Mouse (Mus musculus): ENCODE measurements around the gene Sys1. TPM values are rescaled to one million over a fixed set of nuclear protein-coding genes. Genes with fewer than 3 reads are reported as not detected.

Sys1 gene
- polyA plus RNA-seq, 1 experiment, result 105 TPM

GRCm38 (mm10) chr2:164487812-164488211 lies 31.0 kb downstream of the Sys1 start:
- peaks cover 96% of the 10 kb centered on the region for H3K27me3 ChIP-seq (replicated peaks)
- TF ChIP-seq GATA1 (IDR thresholded peaks at IDR 0.05; ENCODE audit: borderline replicate concordance, low read length) (no peak), FLI1 (IDR thresholded peaks at IDR 0.05; ENCODE audit: low read length) (no peak)
- no peaks in the 10 kb centered on the region for H3K36me3 ChIP-seq (replicated peaks; ENCODE audit: low read length)
- H3K9me3 ChIP-seq, result no peaks in the 10 kb centered on the region; the same call in 1 of the 2 replicates
- H3K4me1 ChIP-seq, result peaks cover 15% of the 10 kb centered on the region
- no peak overlapping the region for H3K4me3 ChIP-seq (replicated peaks)

DNA sequence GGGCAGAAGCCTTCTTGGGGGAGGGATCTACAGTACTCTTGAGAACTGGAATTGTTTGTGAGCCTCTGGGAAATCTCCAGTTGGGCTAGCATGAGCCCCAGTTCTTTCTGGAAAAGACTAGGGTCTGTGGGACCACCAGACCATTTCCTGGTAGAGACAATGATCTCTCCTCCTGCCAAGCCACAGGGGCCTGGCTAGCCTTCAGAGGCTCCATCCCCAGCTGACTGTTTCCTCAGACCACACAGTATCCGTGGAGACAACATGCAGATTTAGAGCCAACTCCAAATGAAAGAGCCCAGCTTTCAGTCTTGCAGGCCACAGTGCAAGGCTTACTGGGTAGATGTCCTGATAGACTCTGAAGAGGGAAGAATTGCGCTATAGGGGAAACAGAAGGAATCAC lies 37.4 kb downstream of the Sys1 start:
- Histone ChIP-seq H3K36me3 (replicated peaks; ENCODE audit: low read length) (peaks cover 2% of the 10 kb centered on the region), H3K4me1 (peaks cover 19% of the 10 kb centered on the region), H3K27me3 (replicated peaks) (peaks cover 76% of the 10 kb centered on the region), H3K4me3 (replicated peaks) (no peak overlapping the region), H3K9me3 (no peaks in the 10 kb centered on the region)
- TF ChIP-seq FLI1 (IDR thresholded peaks at IDR 0.05; ENCODE audit: low read length) (no peak), GATA1 (IDR thresholded peaks at IDR 0.05; ENCODE audit: borderline replicate concordance, low read length) (no peak)

GRCm38 (mm10) chr2:164496331-164496730 lies 39.6 kb downstream of the Sys1 start:
- Histone ChIP-seq H3K36me3 (replicated peaks; ENCODE audit: low read length) (peaks cover 23% of the 10 kb centered on the region), H3K27me3 (replicated peaks) (peaks cover 65% of the 10 kb centered on the region), H3K4me3 (replicated peaks) (peak overlapping the region; percentile 43), H3K9me3 (no peaks in the 10 kb centered on the region), H3K4me1 (peaks cover 19% of the 10 kb centered on the region)
- no peak for TF ChIP-seq FLI1 (IDR thresholded peaks at IDR 0.05; ENCODE audit: low read length)
- no peak for TF ChIP-seq GATA1 (IDR thresholded peaks at IDR 0.05; ENCODE audit: borderline replicate concordance, low read length)

DNA sequence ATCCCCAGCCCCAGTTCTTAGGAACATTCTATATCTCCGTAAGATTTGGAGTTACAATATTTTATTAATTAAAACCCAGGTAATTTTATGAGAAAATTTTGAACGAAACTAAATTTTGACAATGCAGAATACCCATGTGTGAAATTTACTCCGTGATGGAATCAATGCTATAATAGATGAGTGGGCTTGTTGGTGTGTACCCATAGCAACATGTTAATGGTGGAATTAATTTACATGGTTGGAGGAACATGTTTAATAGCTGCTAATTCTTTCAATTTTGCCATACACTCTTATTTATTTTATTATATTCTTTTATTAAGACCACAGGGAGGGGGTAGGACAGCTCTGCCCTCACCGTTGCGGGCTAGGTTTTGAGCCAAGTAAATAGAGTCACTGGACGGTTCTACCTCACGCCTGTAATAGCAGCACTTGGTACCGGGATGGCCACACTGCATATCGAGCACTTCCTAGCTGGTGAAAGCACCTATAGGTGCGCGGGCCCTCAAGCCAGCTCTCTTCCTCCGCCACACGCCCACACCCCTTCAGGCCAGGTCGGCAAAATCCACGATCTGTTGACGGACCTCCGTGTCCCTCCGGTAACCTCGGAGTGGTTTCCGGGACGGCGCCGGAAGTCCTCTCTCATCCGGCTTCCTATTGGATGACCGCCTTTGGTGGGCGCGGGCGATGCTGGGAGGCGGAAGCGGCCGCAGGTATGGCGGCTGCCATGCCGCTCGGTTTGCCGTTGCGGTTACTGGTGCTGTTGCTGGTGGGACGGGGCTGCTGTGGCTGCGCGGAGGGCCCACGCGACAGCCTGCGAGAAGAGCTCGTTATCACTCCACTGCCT lies 40.3 kb downstream of the Sys1 start, which contains the start of gene Pigt:
Gene Pigt (plus strand): TSS at position 674 of the 844 bp plus-strand sequence.
- peaks cover 57% of the 10 kb centered on the region for H3K27me3 ChIP-seq (replicated peaks)
- H3K36me3 ChIP-seq (replicated peaks; ENCODE audit: low read length), result peaks cover 29% of the 10 kb centered on the region
- TF ChIP-seq GATA1 (IDR thresholded peaks at IDR 0.05; ENCODE audit: borderline replicate concordance, low read length), result no peak
- no peak for TF ChIP-seq FLI1 (IDR thresholded peaks at IDR 0.05; ENCODE audit: low read length)
- H3K4me3 ChIP-seq (replicated peaks), result peak within 1 kb of the TSS; percentile 92
- H3K4me1 ChIP-seq, result peaks cover 19% of the 10 kb centered on the region
- no peaks in the 10 kb centered on the region for H3K9me3 ChIP-seq

- Histone ChIP-seq H3K9me3 (no peaks in the 10 kb centered on the region), H3K27me3 (replicated peaks) (peaks cover 52% of the 10 kb centered on the region), H3K4me3 (replicated peaks) (peak overlapping the region; percentile 92), H3K36me3 (replicated peaks; ENCODE audit: low read length) (peaks cover 36% of the 10 kb centered on the region), H3K4me1 (peaks cover 19% of the 10 kb centered on the region)
- TF ChIP-seq GATA1 (IDR thresholded peaks at IDR 0.05; ENCODE audit: borderline replicate concordance, low read length), result no peak
- TF ChIP-seq FLI1 (IDR thresholded peaks at IDR 0.05; ENCODE audit: low read length), result no peak
These were observed 41.0 kb downstream of the Sys1 start for GRCm38 (mm10) chr2:164497691-164498268.

DNA sequence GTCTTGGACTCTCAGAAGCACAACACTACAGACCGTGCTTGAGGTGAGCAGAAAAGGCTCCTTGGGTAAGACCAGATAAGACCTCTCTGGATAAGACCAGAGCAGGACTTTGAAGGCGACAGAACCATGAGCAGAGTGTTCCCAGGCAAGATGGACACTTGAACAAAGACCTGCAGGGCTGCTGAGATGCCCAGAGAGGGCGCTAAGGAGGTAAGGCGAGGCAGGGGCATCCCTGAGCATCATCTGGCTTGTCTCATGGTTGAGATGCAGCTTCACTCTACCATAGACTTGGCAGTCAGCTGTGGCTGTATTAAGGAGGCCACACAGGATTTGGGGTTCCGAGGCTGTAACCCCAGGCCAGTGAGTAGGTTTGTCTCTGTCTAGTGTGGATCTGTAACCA lies 42.6 kb downstream of the Sys1 start:
- peaks cover 50% of the 10 kb centered on the region for H3K36me3 ChIP-seq (replicated peaks; ENCODE audit: low read length)
- peaks cover 19% of the 10 kb centered on the region for H3K4me1 ChIP-seq
- peaks cover 8% of the 10 kb centered on the region for H3K9me3 ChIP-seq
- TF ChIP-seq GATA1 (IDR thresholded peaks at IDR 0.05; ENCODE audit: borderline replicate concordance, low read length), result no peak
- H3K4me3 ChIP-seq (replicated peaks), result no peak overlapping the region
- peaks cover 38% of the 10 kb centered on the region for H3K27me3 ChIP-seq (replicated peaks)

DNA sequence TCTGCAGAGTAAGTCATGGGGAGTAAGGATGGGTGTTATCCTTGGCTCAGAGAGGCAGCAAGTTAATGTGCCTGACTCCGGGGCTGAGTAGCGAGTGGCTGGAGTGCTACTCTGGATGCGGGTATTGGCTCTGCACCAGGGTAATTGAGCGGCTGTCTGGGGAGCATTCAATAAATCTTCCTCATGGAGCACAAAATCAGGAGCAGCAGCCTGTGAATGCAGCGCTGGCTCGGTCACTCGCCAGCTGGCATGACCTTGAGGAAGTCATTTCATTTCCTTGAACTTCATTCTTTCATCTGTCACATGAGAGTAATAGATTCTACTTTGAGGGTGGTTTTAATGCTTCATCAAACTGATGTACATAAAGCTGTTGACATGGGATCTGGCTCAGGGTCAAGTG lies 43.7 kb downstream of the Sys1 start:
- Histone ChIP-seq H3K4me3 (replicated peaks) (no peak overlapping the region), H3K36me3 (replicated peaks; ENCODE audit: low read length) (peaks cover 62% of the 10 kb centered on the region), H3K4me1 (peaks cover 19% of the 10 kb centered on the region), H3K27me3 (replicated peaks) (peaks cover 30% of the 10 kb centered on the region), H3K9me3 (peaks cover 18% of the 10 kb centered on the region)
- TF ChIP-seq FLI1 (IDR thresholded peaks at IDR 0.05; ENCODE audit: low read length), result no peak
- no peak for TF ChIP-seq GATA1 (IDR thresholded peaks at IDR 0.05; ENCODE audit: borderline replicate concordance, low read length)

GRCm38 (mm10) chr2:164504919-164505318 lies 48.2 kb downstream of the Sys1 start:
- Histone ChIP-seq H3K27me3 (replicated peaks) (peaks cover 19% of the 10 kb centered on the region), H3K36me3 (replicated peaks; ENCODE audit: low read length) (peaks cover 74% of the 10 kb centered on the region)
- TF ChIP-seq FLI1 (IDR thresholded peaks at IDR 0.05; ENCODE audit: low read length) (no peak), GATA1 (IDR thresholded peaks at IDR 0.05; ENCODE audit: borderline replicate concordance, low read length) (no peak)

GRCm38 (mm10) chr2:164505619-164506347 lies 49.0 kb downstream of the Sys1 start:
- TF ChIP-seq GATA1 (IDR thresholded peaks at IDR 0.05; ENCODE audit: borderline replicate concordance, low read length), result no peak
- TF ChIP-seq FLI1 (IDR thresholded peaks at IDR 0.05; ENCODE audit: low read length), result no peak
- peaks cover 23% of the 10 kb centered on the region for H3K27me3 ChIP-seq (replicated peaks)
- H3K4me1 ChIP-seq, result no peaks in the 10 kb centered on the region; the same call in 1 of the 2 replicates
- peaks cover 65% of the 10 kb centered on the region for H3K36me3 ChIP-seq (replicated peaks; ENCODE audit: low read length)
- H3K9me3 ChIP-seq, result peaks cover 18% of the 10 kb centered on the region
- H3K4me3 ChIP-seq (replicated peaks), result no peak overlapping the region

More at GRCm38 (mm10) chr2:164504919-164505318, 48.2 kb downstream of the Sys1 start:
- Histone ChIP-seq H3K4me1 (no peaks in the 10 kb centered on the region; the same call in 1 of the 2 replicates), H3K9me3 (peaks cover 18% of the 10 kb centered on the region), H3K4me3 (replicated peaks) (no peak overlapping the region)
